Comparison of ENCODE assay signal across 8 mouse cellular contexts in the genomic region with DNA sequence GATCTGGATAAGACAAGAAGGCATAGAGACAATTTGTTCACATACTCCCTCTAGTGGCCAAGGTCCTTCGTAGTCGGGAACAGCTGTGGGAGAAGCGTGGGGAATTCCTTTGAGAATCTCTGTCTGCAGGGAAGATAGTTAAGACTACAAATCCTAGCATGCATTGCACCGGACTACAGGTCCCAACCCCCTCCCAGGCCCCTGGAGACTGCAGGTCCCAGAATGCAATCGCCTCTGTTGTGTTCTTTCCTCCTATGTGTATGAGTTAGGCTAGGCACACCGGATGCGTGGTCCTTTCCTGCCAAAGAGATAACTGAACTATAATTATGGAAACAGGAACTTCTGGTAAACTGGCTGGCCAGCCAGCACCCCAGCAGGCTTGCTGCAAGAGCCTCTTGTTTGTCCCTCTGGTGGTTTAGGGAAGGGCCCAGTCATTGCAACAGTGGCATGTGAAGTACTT. TPM values are rescaled to one million over a fixed set of nuclear protein-coding genes. Genes with fewer than 3 reads are reported as not detected.
DNase-seq lines count a peak whose midpoint lies in the region; ATAC-seq and TF ChIP-seq lines count a peak whose summit lies in the region.

No protein-coding gene starts in this region.

- H3K4me1 ChIP-seq in bone marrow, adult 2 months (ENCODE audit: control insufficient read depth, insufficient read depth, low read length), result peaks cover 5% of the 10 kb centered on the region
- H3K4me1 ChIP-seq in embryonic facial prominence, embryonic 14.5 days (ENCODE audit: control insufficient read depth, insufficient read depth, low read length), result peaks cover 25% of the 10 kb centered on the region
- H3K4me1 ChIP-seq in limb, embryonic 12.5 days (replicated peaks), result peaks cover 79% of the 10 kb centered on the region
- H3K4me1 ChIP-seq in midbrain, embryonic 14.5 days (ENCODE audit: control insufficient read depth, insufficient read depth, low read length), result peaks cover 4% of the 10 kb centered on the region; the same call in 1 of the 2 replicates
- peaks cover 5% of the 10 kb centered on the region; the same call in 1 of the 2 replicates for H3K4me1 ChIP-seq in spleen, adult 2 months (ENCODE audit: control insufficient read depth, insufficient read depth, insufficient read length)

- peaks cover 16% of the 10 kb centered on the region for H3K79me2 ChIP-seq in C2C12 (ENCODE audit: control insufficient read depth, insufficient read depth)

- TF ChIP-seq CTCF in C2C12 (IDR thresholded peaks at IDR 0.05; ENCODE audit: control insufficient read depth, insufficient read depth, insufficient read length), result peak; percentile 63
- TF ChIP-seq CTCF in bone marrow, adult 2 months (IDR thresholded peaks at IDR 0.05; ENCODE audit: control insufficient read depth, insufficient read depth, low read length), result peak; percentile 45; the same call in 1 of the 2 replicates
- TF ChIP-seq CTCF in spleen, adult 2 months (IDR thresholded peaks at IDR 0.05; ENCODE audit: extremely low read depth, insufficient read depth, insufficient read length, insufficient replicate concordance), result peak; percentile 50; the same call in 1 of the 2 replicates

- DNase-seq in embryonic facial prominence, embryonic 14.5 days (ENCODE audit: low spot score), result peak; percentile 98
- DNase-seq in heart, adult 8-10 months (ENCODE audit: low spot score), result peak; percentile 97
- DNase-seq in kidney, adult 8-10 months, result peak; percentile 93 to 97
- peak; percentile 98 for DNase-seq in midbrain, embryonic 14.5 days
- peak in 1 of 2 experiments; percentile 53 for DNase-seq in spleen, adult 2 months (ENCODE audit: low read depth in 1 of 2, low spot score in 2 of 2)

- peak overlapping the region; percentile 73; the same call in 1 of the 2 replicates for H3K9ac ChIP-seq in embryonic facial prominence, embryonic 14.5 days (ENCODE audit: low read depth, low read length)
- peak overlapping the region; percentile 79 for H3K9ac ChIP-seq in limb, embryonic 12.5 days (replicated peaks)
- no peak overlapping the region for H3K9ac ChIP-seq in midbrain, embryonic 14.5 days (replicated peaks; ENCODE audit: low read length)

- no peaks in the 10 kb centered on the region for H3K36me3 ChIP-seq in C2C12 (ENCODE audit: control insufficient read depth, insufficient read depth)
- H3K36me3 ChIP-seq in embryonic facial prominence, embryonic 14.5 days (ENCODE audit: control insufficient read depth, insufficient read depth, low read length), result peaks cover 43% of the 10 kb centered on the region
- H3K36me3 ChIP-seq in limb, embryonic 12.5 days, result peaks cover 45% of the 10 kb centered on the region
- no peaks in the 10 kb centered on the region for H3K36me3 ChIP-seq in midbrain, embryonic 14.5 days (ENCODE audit: control insufficient read depth, insufficient read depth, low read length)
- H3K36me3 ChIP-seq in spleen, adult 2 months (ENCODE audit: control insufficient read depth, insufficient read depth, low read length), result no peaks in the 10 kb centered on the region

- H3K27ac ChIP-seq in bone marrow, adult 2 months (ENCODE audit: control insufficient read depth, insufficient read depth, low read depth, low read length, poor library complexity), result peak overlapping the region; percentile 1; the same call in 1 of the 2 replicates
- H3K27ac ChIP-seq in embryonic facial prominence, embryonic 14.5 days (replicated peaks; ENCODE audit: low read depth, low read length), result peak overlapping the region; percentile 97
- H3K27ac ChIP-seq in limb, embryonic 12.5 days, result peak overlapping the region; percentile 99; the same call in 1 of the 2 replicates
- 0 out of 2 replicates have a peak overlapping the region, but pooled peaks have one; percentile 42 for H3K27ac ChIP-seq in midbrain, embryonic 14.5 days (replicated peaks; ENCODE audit: low read depth, low read length)
- peak overlapping the region; percentile 24; the same call in 1 of the 2 replicates for H3K27ac ChIP-seq in spleen, adult 2 months (ENCODE audit: insufficient read depth, low read length)

- no peaks in the 10 kb centered on the region for H3K79me3 ChIP-seq in C2C12 (ENCODE audit: low read depth)

- TF ChIP-seq POLR2A in bone marrow, adult 2 months (IDR thresholded peaks at IDR 0.05; ENCODE audit: borderline replicate concordance, control insufficient read depth, low read depth, low read length), result no peak
- TF ChIP-seq POLR2A in spleen, adult 2 months (IDR thresholded peaks at IDR 0.05; ENCODE audit: low read depth, low read length), result no peak

- no peaks in the 10 kb centered on the region for H3K27me3 ChIP-seq in C2C12 (ENCODE audit: control insufficient read depth, insufficient read depth, insufficient read length)
- H3K27me3 ChIP-seq in embryonic facial prominence, embryonic 14.5 days (replicated peaks; ENCODE audit: control insufficient read depth, insufficient read depth, low read length), result no peaks in the 10 kb centered on the region
- H3K27me3 ChIP-seq in limb, embryonic 12.5 days, result no peaks in the 10 kb centered on the region
- no peaks in the 10 kb centered on the region for H3K27me3 ChIP-seq in midbrain, embryonic 14.5 days (ENCODE audit: control insufficient read depth, insufficient read depth, low read length)
- no peaks in the 10 kb centered on the region for H3K27me3 ChIP-seq in spleen, adult 2 months (ENCODE audit: control insufficient read depth, insufficient read depth, low read length)

- peak; percentile 80 for ATAC-seq in embryonic facial prominence, embryonic 14.5 days (ENCODE audit: low read depth)
- ATAC-seq in limb, embryonic 12.5 days (ENCODE audit: insufficient number of reproducible peaks, insufficient read depth, low FRiP score, low TSS enrichment, low read depth), result no peak
- peak; percentile 79 for ATAC-seq in midbrain, embryonic 14.5 days (ENCODE audit: low FRiP score, low TSS enrichment)

- WGBS in bone marrow, adult 2 months, result 1% methylated on average over 7 of the region's 7 CpGs
- WGBS in embryonic facial prominence, embryonic 14.5 days, result 7% methylated on average over 7 of the region's 7 CpGs
- 12% methylated on average over 7 of the region's 7 CpGs for WGBS in limb, embryonic 12.5 days
- 4% methylated on average over 7 of the region's 7 CpGs for WGBS in midbrain, embryonic 14.5 days
- WGBS in spleen, adult 2 months, result 4% methylated on average over 7 of the region's 7 CpGs

- H3ac ChIP-seq in C2C12 (ENCODE audit: control insufficient read depth, insufficient read length, low read depth), result no peak overlapping the region

- H3K4me3 ChIP-seq in C2C12 (ENCODE audit: insufficient read depth, poor library complexity, severe bottlenecking), result no peak overlapping the region
- no peak overlapping the region for H3K4me3 ChIP-seq in bone marrow, adult 2 months (replicated peaks; ENCODE audit: control insufficient read depth, low read depth, low read length)
- H3K4me3 ChIP-seq in embryonic facial prominence, embryonic 14.5 days (ENCODE audit: low read depth, low read length), result peak overlapping the region; percentile 58
- H3K4me3 ChIP-seq in limb, embryonic 12.5 days (replicated peaks), result peak overlapping the region; percentile 59
- H3K4me3 ChIP-seq in midbrain, embryonic 14.5 days (replicated peaks; ENCODE audit: low read depth, low read length), result no peak overlapping the region
- H3K4me3 ChIP-seq in spleen, adult 2 months (ENCODE audit: extremely low read depth, insufficient read depth, insufficient read length), result no peak overlapping the region

- H3K4me2 ChIP-seq in embryonic facial prominence, embryonic 14.5 days (ENCODE audit: low read depth, low read length), result peak overlapping the region; percentile 83
- H3K4me2 ChIP-seq in limb, embryonic 12.5 days, result peak overlapping the region; percentile 98
- H3K4me2 ChIP-seq in midbrain, embryonic 14.5 days (ENCODE audit: low read length), result peak overlapping the region; percentile 23

- H3K9me3 ChIP-seq in embryonic facial prominence, embryonic 14.5 days (ENCODE audit: control insufficient read depth, low read length), result no peaks in the 10 kb centered on the region
- H3K9me3 ChIP-seq in limb, embryonic 12.5 days, result no peaks in the 10 kb centered on the region
- H3K9me3 ChIP-seq in midbrain, embryonic 14.5 days (ENCODE audit: control insufficient read depth, low read length), result no peaks in the 10 kb centered on the region

RNA-seq across cellular contexts. Expression of a gene that starts 2.8 kb away (rescaled TPM):
- polyA plus RNA-seq in C2C12 (2012; fragmentation: generic; extraction: Trizol), result 9.9 TPM
- 9.3 and 17.6 TPM in 2 replicates for polyA plus RNA-seq in bone marrow, adult 2 months (2011; ENCODE audit: insufficient read depth, insufficient read length, low replicate concordance, missing spikeins)
- polyA plus RNA-seq in embryonic facial prominence, embryonic 14.5 days (2014; fragmentation: Nextera tagmentation; extraction: Ambion mirVana), result 200 and 225 TPM in 2 replicates
- 10 to 100 TPM; 13.9 to 16.6 (median 16.0) TPM for total RNA-seq in heart, adult 8-10 months (2022)
- 221 and 225 TPM in 2 replicates for polyA plus RNA-seq in limb, embryonic 12.5 days (2016; fragmentation: Nextera tagmentation; extraction: Ambion mirVana)
- polyA plus RNA-seq in midbrain, embryonic 14.5 days (2014; fragmentation: Nextera tagmentation; extraction: Ambion mirVana), result 3.7 and 11.2 TPM in 2 replicates
- polyA plus RNA-seq in spleen, adult 2 months (2012; rRNA removed), result 83.9 and 104 TPM in 2 replicates

RNA-seq across cellular contexts. Expression of a gene that starts 5.2 kb away (rescaled TPM):
- 16.2 TPM for polyA plus RNA-seq in C2C12 (2012; fragmentation: generic; extraction: Trizol)
- 42.6 and 45.4 TPM in 2 replicates for polyA plus RNA-seq in bone marrow, adult 2 months (2011; ENCODE audit: insufficient read depth, insufficient read length, low replicate concordance, missing spikeins)
- 22.1 and 24.7 TPM in 2 replicates for polyA plus RNA-seq in embryonic facial prominence, embryonic 14.5 days (2014; fragmentation: Nextera tagmentation; extraction: Ambion mirVana)
- total RNA-seq in heart, adult 8-10 months (2022), result 10 to 100 TPM; 23.8 to 31.8 (median 26.6) TPM
- 11.7 and 14.6 TPM in 2 replicates for polyA plus RNA-seq in limb, embryonic 12.5 days (2016; fragmentation: Nextera tagmentation; extraction: Ambion mirVana)
- polyA plus RNA-seq in midbrain, embryonic 14.5 days (2014; fragmentation: Nextera tagmentation; extraction: Ambion mirVana), result 7.0 and 7.4 TPM in 2 replicates
- polyA plus RNA-seq in spleen, adult 2 months (2012; rRNA removed), result 28.0 and 30.2 TPM in 2 replicates

RNA-seq across cellular contexts. Expression of a gene that starts 8.4 kb away (rescaled TPM):
- 348 TPM for polyA plus RNA-seq in C2C12 (2012; fragmentation: generic; extraction: Trizol)
- 147 and 148 TPM in 2 replicates for polyA plus RNA-seq in bone marrow, adult 2 months (2011; ENCODE audit: insufficient read depth, insufficient read length, low replicate concordance, missing spikeins)
- polyA plus RNA-seq in embryonic facial prominence, embryonic 14.5 days (2014; fragmentation: Nextera tagmentation; extraction: Ambion mirVana), result 507 and 572 TPM in 2 replicates
- 100 to 1,000 TPM; 140 to 164 (median 156) TPM for total RNA-seq in heart, adult 8-10 months (2022)
- 351 and 355 TPM in 2 replicates for polyA plus RNA-seq in limb, embryonic 12.5 days (2016; fragmentation: Nextera tagmentation; extraction: Ambion mirVana)
- polyA plus RNA-seq in midbrain, embryonic 14.5 days (2014; fragmentation: Nextera tagmentation; extraction: Ambion mirVana), result 246 and 266 TPM in 2 replicates
- polyA plus RNA-seq in spleen, adult 2 months (2012; rRNA removed), result 143 and 161 TPM in 2 replicates

RNA-seq across cellular contexts. Expression of a gene that starts 27.5 kb away (rescaled TPM):
- polyA plus RNA-seq in C2C12 (2012; fragmentation: generic; extraction: Trizol), result 5.2 TPM
- polyA plus RNA-seq in bone marrow, adult 2 months (2011; ENCODE audit: insufficient read depth, insufficient read length, low replicate concordance, missing spikeins), result 5.4 and 6.2 TPM in 2 replicates
- polyA plus RNA-seq in embryonic facial prominence, embryonic 14.5 days (2014; fragmentation: Nextera tagmentation; extraction: Ambion mirVana), result 17.4 and 22.4 TPM in 2 replicates
- 1 to 10 TPM; 4.9 to 6.3 (median 5.6) TPM for total RNA-seq in heart, adult 8-10 months (2022)
- polyA plus RNA-seq in limb, embryonic 12.5 days (2016; fragmentation: Nextera tagmentation; extraction: Ambion mirVana), result 35.8 and 42.0 TPM in 2 replicates
- 25.9 and 27.8 TPM in 2 replicates for polyA plus RNA-seq in midbrain, embryonic 14.5 days (2014; fragmentation: Nextera tagmentation; extraction: Ambion mirVana)
- polyA plus RNA-seq in spleen, adult 2 months (2012; rRNA removed), result 11.6 and 16.1 TPM in 2 replicates

RNA-seq across cellular contexts. Expression of a gene that starts 29.4 kb away (rescaled TPM):
- 8.2 TPM for polyA plus RNA-seq in C2C12 (2012; fragmentation: generic; extraction: Trizol)
- polyA plus RNA-seq in bone marrow, adult 2 months (2011; ENCODE audit: insufficient read depth, insufficient read length, low replicate concordance, missing spikeins), result 1.0 TPM in 1 of 2 replicates, not detected in the other
- polyA plus RNA-seq in embryonic facial prominence, embryonic 14.5 days (2014; fragmentation: Nextera tagmentation; extraction: Ambion mirVana), result 30.9 and 51.1 TPM in 2 replicates
- under 1 TPM; 0.37 to 0.97 (median 0.60) TPM for total RNA-seq in heart, adult 8-10 months (2022)
- polyA plus RNA-seq in limb, embryonic 12.5 days (2016; fragmentation: Nextera tagmentation; extraction: Ambion mirVana), result 4.1 and 4.4 TPM in 2 replicates
- 43.0 and 55.3 TPM in 2 replicates for polyA plus RNA-seq in midbrain, embryonic 14.5 days (2014; fragmentation: Nextera tagmentation; extraction: Ambion mirVana)
- polyA plus RNA-seq in spleen, adult 2 months (2012; rRNA removed), result 0.47 and 0.76 TPM in 2 replicates

Comparison
In these comparisons a context has a peak if more than half of its experiments do, and no peak if none do; other contexts are left out.
1. H3K4me3 ChIP-seq: peak in embryonic facial prominence, embryonic 14.5 days (single experiment) and limb, embryonic 12.5 days (single experiment); none in C2C12 (single experiment), bone marrow, adult 2 months (single experiment), midbrain, embryonic 14.5 days (single experiment) and spleen, adult 2 months (single experiment).
2. H3K27ac ChIP-seq: peak in every context shown above with its lines; median percentile 99 in limb, embryonic 12.5 days; 97 in embryonic facial prominence, embryonic 14.5 days; 42 in midbrain, embryonic 14.5 days; 24 in spleen, adult 2 months; 1 in bone marrow, adult 2 months.
3. H3K4me2 ChIP-seq: peak in every context shown above with its lines; median percentile 98 in limb, embryonic 12.5 days; 83 in embryonic facial prominence, embryonic 14.5 days; 23 in midbrain, embryonic 14.5 days.
4. Peak in every context shown above with its lines, with median percentiles within 50 percentile points of each other: CTCF ChIP-seq.